Mouse (Mus musculus): ENCODE results near the gene Ccdc57. TPM values are rescaled to one million over a fixed set of nuclear protein-coding genes. Genes with fewer than 3 reads are reported as not detected.

The Ccdc57 gene
- polyA plus RNA-seq, 1 experiment from 2014 or later = 7.4 TPM

DNA sequence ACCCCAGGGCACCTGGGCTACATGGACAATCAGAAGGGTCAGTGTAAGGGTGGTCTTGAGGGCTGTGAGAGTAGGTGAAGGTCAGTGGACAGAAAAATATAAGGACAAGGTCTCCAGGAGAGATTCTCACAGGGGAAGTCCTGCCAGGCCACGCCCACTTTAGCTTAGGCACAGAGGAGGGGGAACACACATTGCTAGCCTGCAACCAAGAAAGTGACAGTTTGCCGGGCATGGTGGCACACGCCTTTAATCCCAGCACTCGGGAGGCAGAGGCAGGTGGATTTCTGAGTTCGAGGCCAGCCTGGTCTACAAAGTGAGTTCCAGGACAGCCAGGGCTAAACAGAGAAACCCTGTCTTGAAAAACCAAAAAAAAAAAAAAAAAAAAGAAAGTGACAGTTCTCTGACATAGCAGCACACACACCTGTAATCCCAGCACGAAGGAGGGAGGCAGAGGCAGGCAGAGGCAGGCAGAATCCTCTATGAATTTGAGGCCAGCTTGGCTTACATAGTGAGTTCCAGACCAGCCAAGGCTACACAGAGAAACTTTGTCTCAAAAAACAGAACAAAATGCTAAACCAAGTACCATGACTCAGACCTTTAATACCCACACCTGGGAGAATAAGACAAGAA lies 7.2 kb upstream of the Ccdc57 start:
- no peak overlapping the region for H3K4me3 ChIP-seq (replicated peaks)
- no peak overlapping the region for H3K9ac ChIP-seq
- WGBS = 67% methylated on average over 6 of the region's 6 CpGs
- no peak for ATAC-seq (ENCODE audit: insufficient number of reproducible peaks, low FRiP score, low TSS enrichment, low read depth)
- H3K4me2 ChIP-seq (replicated peaks) = no peak overlapping the region
- H3K27ac ChIP-seq (replicated peaks) = no peak overlapping the region
- no peaks in the 10 kb centered on the region for H3K4me1 ChIP-seq
- peaks cover 7% of the 10 kb centered on the region; the same call in 1 of the 2 replicates for H3K27me3 ChIP-seq
- H3K36me3 ChIP-seq = no peaks in the 10 kb centered on the region
- no peaks in the 10 kb centered on the region for H3K9me3 ChIP-seq (replicated peaks)

DNA sequence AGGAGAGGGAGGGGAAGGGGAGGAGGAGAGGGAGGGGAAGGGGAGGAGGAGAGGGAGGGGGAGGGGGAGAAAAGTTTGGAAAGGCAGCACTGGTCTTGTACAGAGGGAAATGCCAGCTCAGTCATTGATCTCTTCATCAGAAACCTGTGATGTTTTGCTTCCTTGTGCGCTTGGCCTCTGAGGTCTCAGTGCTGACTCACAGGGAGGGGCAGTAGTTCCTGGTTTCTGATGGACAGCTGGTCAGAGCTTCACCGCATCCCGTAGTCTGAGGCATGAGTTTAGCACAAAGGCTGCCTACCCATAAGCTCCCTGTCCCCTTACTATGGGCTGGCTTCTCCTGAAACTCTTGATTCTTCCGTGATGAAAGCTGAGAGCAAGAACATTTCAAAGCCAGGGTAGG lies 6.1 kb upstream of the Ccdc57 start:
- no peaks in the 10 kb centered on the region for H3K36me3 ChIP-seq
- H3K4me1 ChIP-seq = no peaks in the 10 kb centered on the region
- ATAC-seq (ENCODE audit: insufficient number of reproducible peaks, low FRiP score, low TSS enrichment, low read depth) = no peak
- H3K9me3 ChIP-seq (replicated peaks) = no peaks in the 10 kb centered on the region
- no peak overlapping the region for H3K4me3 ChIP-seq (replicated peaks)
- H3K27ac ChIP-seq (replicated peaks) = no peak overlapping the region
- no peak overlapping the region for H3K9ac ChIP-seq
- WGBS = 42% methylated on average over 4 of the region's 4 CpGs
- no peak overlapping the region for H3K4me2 ChIP-seq (replicated peaks)
- peaks cover 5% of the 10 kb centered on the region; the same call in 1 of the 2 replicates for H3K27me3 ChIP-seq

DNA sequence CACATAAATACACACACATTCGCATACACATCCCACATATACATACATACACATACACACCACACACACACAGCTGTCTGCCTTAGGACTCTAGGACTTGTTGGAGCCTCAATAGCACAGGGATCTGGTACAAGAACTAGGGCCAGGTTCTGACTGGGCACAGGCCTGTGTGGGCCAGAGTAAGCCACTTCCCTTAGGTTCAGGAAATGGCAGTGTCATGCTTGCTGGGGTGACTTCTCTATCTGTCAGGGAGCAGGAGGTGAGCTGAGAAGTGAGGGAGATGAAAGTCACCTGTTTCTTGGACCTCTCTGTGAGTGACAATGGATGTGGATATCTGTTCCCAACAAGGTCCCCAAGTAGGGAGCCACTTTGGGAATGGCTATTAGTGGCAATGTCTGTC lies 5.3 kb upstream of the Ccdc57 start:
- Histone ChIP-seq H3K4me3 (replicated peaks) (no peak overlapping the region), H3K27ac (replicated peaks) (no peak overlapping the region), H3K4me2 (replicated peaks) (no peak overlapping the region), H3K4me1 (peaks cover 3% of the 10 kb centered on the region; the same call in 1 of the 2 replicates), H3K36me3 (no peaks in the 10 kb centered on the region), H3K9ac (no peak overlapping the region), H3K9me3 (replicated peaks) (no peaks in the 10 kb centered on the region), H3K27me3 (no peaks in the 10 kb centered on the region)
- ATAC-seq (ENCODE audit: insufficient number of reproducible peaks, low FRiP score, low TSS enrichment, low read depth) = no peak
- 90% methylated on average over 1 of the region's 1 CpGs for WGBS

DNA sequence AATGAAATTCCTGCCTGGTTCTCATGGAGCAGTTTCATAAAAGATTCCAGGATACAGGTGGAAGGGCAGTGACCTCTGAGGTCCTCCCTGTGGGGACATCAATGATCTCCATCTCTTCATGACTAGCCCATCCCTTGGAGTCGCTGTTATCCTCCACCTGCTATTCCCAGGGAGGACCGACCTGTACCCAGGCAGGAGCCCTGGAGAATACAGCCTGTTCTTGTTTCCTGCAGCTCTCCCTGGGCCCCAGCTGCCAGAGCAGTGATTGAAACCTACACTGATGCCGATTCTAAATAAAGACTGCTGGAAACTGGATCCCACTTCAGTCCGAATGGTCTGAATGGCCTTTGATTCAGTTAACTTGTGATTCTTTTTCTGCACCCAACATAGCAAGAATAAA lies 1.2 kb downstream of the Ccdc57 start:
- Histone ChIP-seq H3K4me2 (replicated peaks) (no peak overlapping the region), H3K9ac (no peak overlapping the region), H3K9me3 (replicated peaks) (no peaks in the 10 kb centered on the region), H3K4me1 (peaks cover 10% of the 10 kb centered on the region), H3K27ac (replicated peaks) (no peak overlapping the region), H3K27me3 (no peaks in the 10 kb centered on the region), H3K4me3 (replicated peaks) (no peak overlapping the region), H3K36me3 (0 out of 2 replicates have a peak, but pooled peaks cover 2% of the 10 kb centered on the region)
- WGBS = 81% methylated on average over 4 of the region's 4 CpGs
- no peak for ATAC-seq (ENCODE audit: insufficient number of reproducible peaks, low FRiP score, low TSS enrichment, low read depth)

DNA sequence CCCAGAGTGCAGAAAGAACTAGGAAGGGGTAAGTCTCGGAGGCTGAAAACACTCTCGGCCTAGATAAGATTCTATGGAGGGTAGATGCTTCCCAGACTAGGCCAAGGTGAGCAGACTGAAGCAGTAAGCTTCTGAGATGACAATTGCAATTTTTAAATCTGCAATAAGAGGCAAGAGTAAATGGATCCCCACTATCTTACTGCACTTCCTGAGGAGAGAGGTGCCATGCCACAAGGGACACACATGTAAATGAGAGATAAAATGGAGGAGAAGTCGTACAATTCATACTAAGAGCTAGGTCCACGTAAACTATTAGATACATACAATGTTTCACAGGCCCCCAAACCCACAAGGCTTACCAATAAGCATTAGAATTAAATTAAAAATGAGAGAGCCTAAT lies 4.2 kb downstream of the Ccdc57 start:
- ATAC-seq (ENCODE audit: insufficient number of reproducible peaks, low FRiP score, low TSS enrichment, low read depth) = no peak

DNA sequence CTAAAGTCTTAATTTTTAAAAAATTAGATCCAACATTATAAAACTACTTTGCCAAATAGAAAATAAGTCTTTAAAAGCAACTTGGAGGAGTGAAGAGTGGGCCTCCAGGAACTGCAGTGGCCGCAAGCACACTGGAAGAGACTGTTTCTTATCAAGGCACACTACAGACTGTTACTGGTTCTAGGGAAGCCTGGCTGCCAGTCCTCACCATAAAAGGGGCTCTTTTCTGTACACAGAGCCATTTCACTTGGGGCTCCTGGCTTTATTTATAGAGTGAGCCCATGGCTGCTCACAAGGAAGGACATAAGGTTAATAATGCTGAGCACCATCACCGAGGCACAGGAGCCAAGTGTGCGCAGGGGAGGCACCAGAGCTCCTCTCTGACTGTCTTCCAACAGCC lies 10.1 kb downstream of the Ccdc57 start:
- Histone ChIP-seq H3K27ac (replicated peaks) (no peak overlapping the region), H3K36me3 (peaks cover 47% of the 10 kb centered on the region), H3K4me1 (no peaks in the 10 kb centered on the region), H3K27me3 (no peaks in the 10 kb centered on the region), H3K4me2 (replicated peaks) (no peak overlapping the region), H3K4me3 (replicated peaks) (no peak overlapping the region), H3K9ac (no peak overlapping the region), H3K9me3 (replicated peaks) (no peaks in the 10 kb centered on the region)
- 92% methylated on average over 3 of the region's 3 CpGs for WGBS
- no peak for ATAC-seq (ENCODE audit: insufficient number of reproducible peaks, low FRiP score, low TSS enrichment, low read depth)

More for the DNA sequence above, 4.2 kb downstream of the Ccdc57 start:
- H3K4me1 ChIP-seq = peaks cover 10% of the 10 kb centered on the region
- H3K4me3 ChIP-seq (replicated peaks) = no peak overlapping the region
- 88% methylated on average over 4 of the region's 4 CpGs for WGBS
- no peaks in the 10 kb centered on the region for H3K27me3 ChIP-seq
- peaks cover 19% of the 10 kb centered on the region for H3K36me3 ChIP-seq
- H3K9ac ChIP-seq = no peak overlapping the region
- no peaks in the 10 kb centered on the region for H3K9me3 ChIP-seq (replicated peaks)
- H3K4me2 ChIP-seq (replicated peaks) = no peak overlapping the region
- H3K27ac ChIP-seq (replicated peaks) = no peak overlapping the region

DNA sequence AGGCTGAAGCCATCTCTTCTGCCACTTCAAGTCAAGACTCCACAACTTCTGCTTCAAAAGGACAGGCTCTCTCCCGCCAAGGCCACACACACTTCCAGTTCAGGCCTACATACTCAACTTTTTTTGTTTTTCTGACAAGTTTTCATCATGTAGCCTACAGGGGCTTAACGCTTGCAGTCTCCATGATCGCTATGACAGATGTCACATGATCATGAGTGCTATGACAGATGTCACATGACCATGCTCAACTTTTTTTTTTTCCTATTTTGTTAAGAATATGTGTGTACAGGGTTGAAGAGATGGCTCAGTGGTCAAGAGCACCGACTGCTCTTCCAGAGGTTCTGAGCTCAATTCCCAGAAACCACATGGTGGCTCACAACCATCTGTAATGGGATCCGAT lies 14.9 kb downstream of the Ccdc57 start:
- Histone ChIP-seq H3K4me2 (replicated peaks) (no peak overlapping the region), H3K9ac (no peak overlapping the region), H3K4me1 (no peaks in the 10 kb centered on the region), H3K36me3 (peaks cover 42% of the 10 kb centered on the region), H3K27me3 (no peaks in the 10 kb centered on the region), H3K9me3 (replicated peaks) (no peaks in the 10 kb centered on the region), H3K27ac (replicated peaks) (no peak overlapping the region), H3K4me3 (replicated peaks) (no peak overlapping the region)
- no peak for ATAC-seq (ENCODE audit: insufficient number of reproducible peaks, low FRiP score, low TSS enrichment, low read depth)
- WGBS = 94% methylated on average over 5 of the region's 5 CpGs

DNA sequence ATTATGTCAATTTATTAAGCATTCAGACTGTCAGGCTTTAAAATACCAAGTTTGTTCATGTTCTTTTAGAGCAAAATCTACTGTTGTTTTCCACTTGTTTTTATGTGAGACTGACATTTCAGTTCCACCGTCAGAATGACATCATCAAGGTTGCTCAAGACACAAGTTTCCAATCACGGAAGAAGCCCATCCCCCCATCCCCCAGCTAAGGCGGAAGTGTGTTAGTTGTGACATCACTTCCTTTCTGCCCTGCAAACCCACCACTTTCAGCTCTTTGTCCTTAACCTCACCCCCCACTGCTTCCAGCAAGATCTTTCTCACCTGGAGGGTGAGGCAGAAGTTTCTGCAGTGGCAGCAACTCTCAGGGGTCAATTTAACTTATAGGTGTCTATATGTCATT lies 16.2 kb downstream of the Ccdc57 start:
- H3K36me3 ChIP-seq = peaks cover 39% of the 10 kb centered on the region
- H3K4me1 ChIP-seq = no peaks in the 10 kb centered on the region
- H3K9me3 ChIP-seq (replicated peaks) = no peaks in the 10 kb centered on the region
- no peak overlapping the region for H3K27ac ChIP-seq (replicated peaks)
- no peak for ATAC-seq (ENCODE audit: insufficient number of reproducible peaks, low FRiP score, low TSS enrichment, low read depth)
- H3K4me3 ChIP-seq (replicated peaks) = no peak overlapping the region
- WGBS = 63% methylated on average over 3 of the region's 3 CpGs
- no peaks in the 10 kb centered on the region for H3K27me3 ChIP-seq
- no peak overlapping the region for H3K4me2 ChIP-seq (replicated peaks)
- no peak overlapping the region for H3K9ac ChIP-seq

DNA sequence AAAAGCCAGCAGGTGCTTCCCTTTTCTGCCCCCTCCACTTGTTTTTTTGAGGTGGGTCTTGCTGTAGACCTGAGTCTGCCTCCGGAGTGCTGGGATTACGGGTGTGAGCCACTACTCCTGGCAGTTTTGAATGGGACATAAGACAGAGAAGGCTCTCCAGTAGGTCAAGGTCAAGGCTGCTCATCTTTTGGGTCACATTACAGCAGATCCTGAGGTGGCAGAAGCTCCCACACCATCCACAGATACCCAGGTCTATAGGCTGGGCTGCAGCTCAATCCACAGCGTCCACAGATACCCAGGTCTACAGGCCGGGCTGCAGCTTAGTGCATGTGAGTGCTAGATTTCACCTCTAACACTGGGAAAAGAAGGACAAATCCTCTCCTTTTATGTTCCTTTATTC lies 18.9 kb downstream of the Ccdc57 start:
- H3K27me3 ChIP-seq = no peaks in the 10 kb centered on the region
- no peak for ATAC-seq (ENCODE audit: insufficient number of reproducible peaks, low FRiP score, low TSS enrichment, low read depth)
- 97% methylated on average over 4 of the region's 4 CpGs for WGBS
- H3K9ac ChIP-seq = no peak overlapping the region
- H3K4me1 ChIP-seq = no peaks in the 10 kb centered on the region
- H3K27ac ChIP-seq (replicated peaks) = no peak overlapping the region
- no peaks in the 10 kb centered on the region for H3K9me3 ChIP-seq (replicated peaks)
- H3K4me2 ChIP-seq (replicated peaks) = no peak overlapping the region
- no peak overlapping the region for H3K4me3 ChIP-seq (replicated peaks)
- H3K36me3 ChIP-seq = peaks cover 20% of the 10 kb centered on the region

DNA sequence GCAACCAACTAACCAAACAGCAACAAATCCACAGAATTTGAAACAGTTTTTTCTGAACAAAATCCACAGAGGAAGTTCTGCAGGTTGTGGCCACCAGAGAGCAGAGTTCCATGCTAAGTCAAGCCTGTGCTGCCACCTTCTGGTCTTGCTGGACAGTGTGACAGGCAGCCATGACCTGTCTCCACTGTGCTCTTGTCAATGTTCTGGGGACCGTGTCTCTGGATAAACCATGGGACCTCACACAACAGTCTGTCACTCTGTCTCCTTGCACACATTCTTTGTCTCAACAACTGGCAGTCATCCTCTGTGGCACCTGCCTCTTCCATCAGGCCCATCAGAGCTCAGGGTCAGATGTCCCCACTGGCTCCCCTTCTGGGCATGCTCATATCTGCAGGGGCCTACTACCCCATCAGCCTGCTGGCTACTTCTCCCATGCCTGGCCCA lies 27.2 kb downstream of the Ccdc57 start:
- WGBS = 25% methylated on average over 1 of the region's 1 CpGs
- Histone ChIP-seq H3K9me3 (replicated peaks) (no peaks in the 10 kb centered on the region), H3K4me3 (replicated peaks) (no peak overlapping the region), H3K36me3 (0 out of 2 replicates have a peak, but pooled peaks cover 4% of the 10 kb centered on the region), H3K27ac (replicated peaks) (no peak overlapping the region), H3K9ac (no peak overlapping the region), H3K4me2 (replicated peaks) (no peak overlapping the region), H3K4me1 (no peaks in the 10 kb centered on the region), H3K27me3 (no peaks in the 10 kb centered on the region)
- ATAC-seq (ENCODE audit: insufficient number of reproducible peaks, low FRiP score, low TSS enrichment, low read depth) = peak; percentile 43; the same call in 1 of the 2 replicates

DNA sequence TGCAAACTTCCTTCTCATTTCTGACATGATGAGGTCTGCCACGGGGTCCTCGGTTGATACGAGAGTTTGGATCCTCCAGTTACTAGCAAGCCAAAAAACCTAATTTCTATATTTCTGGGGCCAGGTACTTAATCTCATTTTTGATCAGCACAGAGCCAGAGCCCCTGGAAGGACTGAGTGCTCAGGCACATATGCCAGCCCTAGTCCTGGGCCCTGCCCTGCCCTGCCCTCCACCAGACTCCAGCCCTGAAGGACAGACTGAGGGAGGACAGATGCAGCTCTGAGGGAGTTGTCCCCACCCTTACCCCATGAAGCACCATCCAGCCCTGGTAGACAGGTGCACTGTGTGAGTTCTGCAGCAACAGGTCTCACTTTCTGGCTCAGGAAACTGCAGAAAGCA lies 28.1 kb downstream of the Ccdc57 start:
- Histone ChIP-seq H3K4me2 (replicated peaks) (no peak overlapping the region), H3K9me3 (replicated peaks) (no peaks in the 10 kb centered on the region), H3K4me3 (replicated peaks) (no peak overlapping the region), H3K9ac (no peak overlapping the region), H3K36me3 (0 out of 2 replicates have a peak, but pooled peaks cover 4% of the 10 kb centered on the region), H3K27ac (replicated peaks) (no peak overlapping the region), H3K27me3 (no peaks in the 10 kb centered on the region), H3K4me1 (no peaks in the 10 kb centered on the region)
- WGBS = 95% methylated on average over 3 of the region's 3 CpGs
- ATAC-seq (ENCODE audit: insufficient number of reproducible peaks, low FRiP score, low TSS enrichment, low read depth) = no peak
